Mouse (Mus musculus) frontal cortex, postnatal 36 days (tissue): ENCODE measurements around the gene Cux2.

Experiments
- DNase-seq, 2 experiments: peaks; one replicate each; pipeline ENCODE4 v3.0.0; 2022; ENCODE audit warnings: low spot score in 2 of 2

Gene Cux2

DNA sequence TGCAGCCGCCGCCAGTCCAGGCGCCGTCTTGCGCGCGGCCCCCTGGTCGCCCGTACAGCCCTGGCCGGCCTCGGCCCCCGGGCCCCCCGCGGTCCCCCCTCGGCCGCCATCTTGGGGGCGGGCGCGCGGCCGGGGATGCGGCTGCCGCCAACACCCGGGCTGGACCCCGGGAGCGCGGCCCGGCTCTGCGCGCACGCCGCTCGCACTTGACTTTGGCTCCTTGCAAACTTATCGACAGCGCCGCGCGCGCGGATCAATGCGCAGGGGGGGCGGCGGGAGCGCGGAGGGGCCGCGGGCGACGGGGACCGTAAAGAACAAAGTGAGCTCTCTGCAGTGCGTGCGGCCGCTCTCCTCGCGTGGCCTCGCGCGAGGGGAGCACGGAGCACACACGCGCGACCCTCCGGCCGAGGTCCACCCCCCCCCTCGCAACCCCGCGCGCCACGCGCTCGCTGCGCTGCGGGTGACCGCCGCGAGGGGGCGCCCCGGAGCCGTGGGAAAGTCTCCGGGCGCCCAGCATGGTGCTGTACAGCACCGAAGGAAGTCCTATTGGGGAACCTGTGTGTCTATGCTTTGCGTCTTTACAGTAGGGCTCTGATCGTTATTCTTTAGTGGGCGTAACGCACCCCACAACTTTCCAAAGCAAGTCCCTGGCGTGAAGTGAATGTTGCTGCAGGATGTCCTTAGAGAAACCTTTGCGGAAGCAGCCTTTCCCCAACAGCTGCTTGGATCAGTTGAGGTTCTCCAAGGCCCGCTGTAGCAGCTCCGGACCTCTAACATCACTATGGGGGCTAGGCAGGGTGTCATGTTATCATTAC is at the start of gene Cux2:
Cux2 (minus strand) TSS at position 86 of the 815 bp plus-strand sequence.
- DNase-seq, result peak; percentile 60 to 66

DNA sequence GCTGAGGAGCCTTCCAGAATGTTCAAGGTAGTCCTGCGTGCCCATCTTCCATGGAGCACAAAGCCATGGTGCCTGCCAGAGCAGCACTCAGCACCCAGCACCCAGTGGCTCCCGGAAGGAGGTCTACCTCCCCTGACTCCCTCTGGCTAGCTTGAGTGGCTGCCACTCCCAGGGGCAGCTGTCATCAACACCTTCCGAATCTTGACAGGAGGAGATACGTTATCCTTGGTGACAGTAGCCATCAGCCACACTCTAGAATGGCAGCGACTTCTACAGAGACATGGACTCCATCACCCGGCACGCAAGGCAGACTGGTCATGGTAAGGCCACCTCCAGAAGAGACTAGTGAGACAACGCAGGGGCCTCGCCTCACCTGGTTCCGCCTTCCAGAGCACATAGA is 44.5 kb upstream of the Cux2 start:
- no peak for DNase-seq

DNA sequence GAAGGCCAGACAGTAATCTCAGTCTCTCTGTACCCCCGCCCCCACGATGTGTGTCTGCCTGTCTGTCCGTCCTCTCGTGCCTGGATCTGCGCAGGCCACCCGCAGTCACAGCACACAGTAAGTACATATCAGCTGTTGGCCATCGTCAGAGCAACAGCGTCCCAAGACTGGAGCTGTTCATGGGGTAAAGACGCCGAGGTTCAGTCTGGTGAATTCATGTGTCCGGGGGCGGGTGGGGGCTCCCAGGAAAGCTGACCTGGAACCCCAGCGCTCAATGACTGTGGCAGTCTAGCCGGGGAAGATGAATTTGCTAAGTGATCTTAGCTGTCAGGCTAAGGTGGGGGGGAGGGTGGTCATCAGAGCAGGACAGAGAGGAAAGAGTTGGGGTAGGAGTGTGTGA is 43.8 kb upstream of the Cux2 start:
- DNase-seq, result no peak

DNA sequence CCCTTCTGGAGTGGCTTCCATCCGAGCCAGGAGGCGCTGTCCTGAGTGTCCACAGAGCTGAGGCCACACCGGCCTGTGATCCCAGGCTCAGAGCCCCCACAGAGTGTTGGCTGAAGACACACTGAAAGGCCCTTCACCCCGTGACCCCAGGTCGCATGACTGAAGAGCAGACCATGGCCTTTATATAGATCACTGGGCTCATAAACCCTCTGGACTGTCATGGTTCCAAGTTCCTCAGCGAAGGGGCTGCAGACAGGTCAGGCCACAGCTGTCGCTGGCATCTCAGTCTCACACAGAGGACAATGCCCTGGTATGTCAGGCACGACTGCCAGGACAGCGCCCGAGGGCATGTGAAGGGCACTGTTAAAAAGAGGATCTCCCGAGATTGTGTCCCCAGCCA is 42.9 kb upstream of the Cux2 start:
- DNase-seq, result no peak

DNA sequence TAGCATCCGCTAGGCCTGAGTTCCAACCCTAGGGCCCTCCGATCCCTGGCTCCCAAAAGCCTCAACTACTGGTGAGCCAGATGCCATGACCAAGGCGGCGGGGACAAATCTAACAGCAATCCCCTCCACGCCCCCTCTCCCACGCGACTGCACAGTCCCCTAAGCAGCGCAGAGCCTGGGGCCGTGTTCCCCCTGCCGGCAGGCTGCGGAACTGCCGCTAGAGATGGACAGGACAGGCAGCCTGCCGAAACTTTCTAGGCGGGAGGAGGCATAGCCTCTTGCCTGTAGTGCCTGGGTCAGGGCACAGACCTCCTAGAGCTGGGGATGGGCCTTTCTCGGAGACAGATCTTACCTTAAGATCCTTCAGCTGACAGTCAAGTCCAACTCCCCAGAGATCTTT is 41.2 kb upstream of the Cux2 start:
- DNase-seq, result peak in 1 of 2 experiments; percentile 35

DNA sequence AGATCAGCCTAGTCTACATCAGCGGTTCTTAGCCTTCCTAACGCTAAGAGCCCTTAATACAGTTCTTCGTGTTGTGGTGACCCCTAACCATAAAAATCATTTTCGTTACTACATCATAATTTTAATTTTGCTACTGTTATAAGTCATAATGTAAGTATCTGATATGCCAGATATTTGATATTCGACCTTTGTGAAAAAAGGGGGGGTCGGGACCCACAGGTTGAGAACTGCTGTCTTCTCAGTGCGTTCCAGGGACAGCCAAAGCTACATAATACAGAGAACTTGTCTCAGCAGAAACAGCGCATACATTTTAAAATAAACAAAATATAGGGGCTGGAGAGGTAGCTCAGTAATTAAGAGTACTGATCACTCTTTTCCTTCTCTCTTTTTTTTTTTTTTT is 39.8 kb upstream of the Cux2 start:
- no peak for DNase-seq

DNA sequence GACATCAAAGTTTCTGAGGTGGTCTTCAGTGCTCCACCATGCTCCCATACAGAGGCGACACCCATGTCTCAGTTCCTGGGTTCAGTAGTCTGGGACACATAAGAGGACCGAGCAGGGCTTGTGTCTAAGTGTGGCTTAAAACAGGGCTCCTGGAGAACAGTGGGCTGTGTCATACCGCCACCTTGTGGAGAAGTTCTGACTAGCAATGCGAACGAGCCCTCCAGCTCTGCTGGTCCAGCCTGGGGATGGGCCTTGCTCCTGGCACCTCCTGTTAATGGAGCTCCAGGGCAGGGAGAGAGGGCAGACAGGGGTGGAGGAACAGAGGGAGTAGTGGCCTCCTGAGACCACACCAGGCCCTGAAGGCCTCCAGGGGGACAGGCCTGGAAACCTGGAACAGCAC is 39.0 kb upstream of the Cux2 start:
- peak; percentile 89 to 93 for DNase-seq

DNA sequence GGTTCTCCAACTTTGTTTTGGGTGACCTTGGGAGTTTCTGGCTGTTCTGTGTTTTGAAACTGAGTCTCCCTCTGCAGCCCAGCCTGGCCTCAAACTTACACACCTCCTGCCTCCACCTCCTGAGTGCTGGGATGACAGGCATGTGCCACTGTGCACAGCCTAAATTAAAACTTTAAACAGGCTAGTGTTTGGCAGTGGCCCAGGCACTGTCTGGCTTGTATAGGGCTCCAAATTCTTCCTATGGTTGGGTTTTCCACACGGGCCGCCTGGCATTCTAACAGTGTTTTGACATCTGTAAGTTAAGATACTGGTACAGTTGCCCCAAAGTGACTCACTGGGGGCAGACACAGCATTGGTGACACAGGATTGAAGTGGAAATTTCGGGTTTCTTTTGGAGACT is 36.2 kb upstream of the Cux2 start:
- no peak for DNase-seq

DNA sequence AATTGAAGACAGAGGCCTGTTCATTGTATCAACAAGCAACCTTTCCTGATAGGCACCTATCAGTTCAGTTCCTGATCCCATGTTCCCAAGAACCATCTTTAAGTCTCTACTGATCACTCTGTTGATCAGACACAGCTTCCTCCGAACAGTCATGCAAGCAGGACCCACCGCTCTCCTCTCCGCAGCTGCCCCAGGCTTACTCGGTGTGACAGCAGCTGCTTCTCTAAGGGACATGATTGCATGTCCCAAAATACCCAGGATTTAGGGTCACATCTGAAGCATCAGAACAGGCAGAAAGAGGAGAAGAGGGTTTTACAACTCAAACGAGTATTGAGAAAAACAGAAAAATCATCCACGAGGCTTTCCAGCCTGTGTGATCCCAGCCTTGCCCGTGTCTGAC is 35.4 kb upstream of the Cux2 start:
- DNase-seq, result no peak

DNA sequence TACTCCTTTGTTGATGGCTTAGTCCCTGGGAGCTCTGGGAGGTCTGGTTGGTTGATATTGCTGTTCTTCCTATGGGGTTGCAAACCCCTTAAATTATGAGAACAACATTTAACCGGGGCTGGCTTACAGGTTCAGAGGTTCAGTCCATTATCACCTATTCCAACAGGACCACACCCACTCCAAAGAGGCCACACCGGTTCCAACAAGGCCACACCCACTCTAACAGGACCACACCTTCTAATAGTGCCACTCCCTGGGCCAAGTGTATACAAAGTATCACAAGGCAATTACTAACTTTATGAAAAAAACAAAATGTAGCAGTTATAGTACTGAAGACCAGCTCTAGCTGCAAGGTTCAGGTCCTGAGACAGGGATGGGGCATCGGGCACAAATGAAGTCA is 34.6 kb upstream of the Cux2 start:
- no peak for DNase-seq

DNA sequence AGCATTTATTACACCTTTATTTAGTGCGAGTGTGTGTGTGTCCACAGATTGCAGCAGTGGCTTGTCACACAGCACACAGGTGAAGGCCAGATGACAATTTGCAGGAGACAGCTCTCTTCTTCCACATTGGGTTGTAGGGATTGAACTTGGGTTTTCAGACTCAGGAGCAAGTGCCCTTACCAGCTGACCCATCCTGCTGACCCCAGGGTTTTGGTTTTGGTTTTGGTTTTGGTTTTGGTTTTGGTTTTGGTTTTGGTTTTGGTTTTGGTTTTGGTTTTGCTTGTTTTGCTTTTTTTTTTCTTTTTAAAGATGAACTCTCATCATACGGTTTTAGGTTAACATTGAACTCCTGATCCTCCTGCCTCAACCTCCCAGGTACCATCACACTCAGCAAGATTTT is 33.4 kb upstream of the Cux2 start:
- no peak for DNase-seq

DNA sequence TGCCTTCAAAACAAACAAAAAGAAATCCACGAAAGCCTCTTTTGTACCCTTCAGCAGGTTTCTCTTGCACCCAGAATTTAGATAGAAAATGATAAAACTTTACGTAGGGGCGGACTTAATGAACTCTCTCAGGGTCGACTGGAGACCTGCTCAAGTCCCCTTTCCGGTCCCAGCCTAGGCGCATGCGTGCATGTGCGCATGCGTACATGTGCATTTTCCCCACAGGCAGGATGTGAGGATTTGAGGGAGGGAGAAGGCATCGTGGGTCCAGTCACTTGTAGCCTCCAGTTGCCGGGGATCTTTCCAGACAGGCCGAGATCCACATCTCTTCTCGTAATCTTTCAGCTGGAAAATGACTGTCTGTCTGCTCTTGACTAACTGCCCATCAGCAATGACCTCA is 31.6 kb upstream of the Cux2 start:
- DNase-seq, result no peak

DNA sequence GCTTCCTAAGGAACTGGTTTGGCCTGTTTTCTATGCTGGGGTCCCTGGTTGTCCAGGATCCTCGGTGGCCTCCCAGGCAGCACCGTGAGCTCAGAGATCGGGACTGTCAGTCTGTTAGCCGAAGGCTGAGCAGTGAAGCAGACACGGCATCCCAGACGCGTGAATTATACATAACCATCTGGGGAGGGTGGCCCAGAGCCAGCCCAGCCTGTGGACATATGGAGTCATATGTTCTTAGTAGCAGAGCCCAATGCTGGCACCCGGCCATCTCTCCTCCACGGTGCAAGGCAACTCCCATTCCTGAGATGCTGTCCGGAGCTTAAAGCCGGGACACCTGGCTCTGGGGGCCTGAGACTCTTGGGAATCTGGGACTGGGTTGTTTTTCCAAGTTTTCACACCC is 31.0 kb upstream of the Cux2 start:
- peak; percentile 67 to 90 for DNase-seq

DNA sequence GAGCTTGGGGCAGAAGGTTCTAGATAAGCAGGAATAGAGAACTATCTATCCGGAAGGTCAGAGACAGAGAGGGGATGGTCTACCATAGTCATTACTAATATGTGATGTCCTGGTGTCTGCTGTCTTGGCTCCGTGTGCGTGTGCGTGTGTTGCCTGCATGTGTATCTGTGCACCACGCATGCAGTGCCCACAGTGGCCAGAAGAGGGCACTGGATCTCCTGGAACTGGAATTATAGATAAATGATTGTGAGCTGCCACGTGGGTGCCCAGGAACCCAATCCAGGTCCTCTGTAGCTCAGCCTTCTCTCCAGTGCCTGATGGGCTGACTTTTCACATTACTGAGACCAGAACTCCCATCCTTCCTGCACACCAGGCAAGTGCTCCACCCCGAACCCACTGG is 29.9 kb upstream of the Cux2 start:
- DNase-seq, result no peak

DNA sequence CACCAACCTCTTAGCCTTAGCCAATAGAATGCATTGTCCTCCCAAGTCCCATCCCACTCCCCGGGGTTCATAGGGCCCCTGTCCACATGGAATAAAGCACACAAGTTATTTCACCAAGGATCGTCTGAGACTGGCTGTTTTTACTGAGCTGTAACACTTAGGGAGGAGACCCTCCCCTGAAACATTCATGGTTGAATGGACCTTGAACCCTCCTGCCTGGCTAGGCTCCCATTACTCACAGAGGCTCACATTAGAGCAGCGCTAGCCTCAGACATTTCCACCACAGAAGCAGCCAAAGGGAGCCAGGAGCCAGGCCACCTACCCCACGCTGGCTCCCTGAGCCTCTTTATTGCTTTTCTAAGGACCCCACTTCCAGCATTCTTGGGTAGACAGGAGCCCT is 27.3 kb upstream of the Cux2 start:
- no peak for DNase-seq

DNA sequence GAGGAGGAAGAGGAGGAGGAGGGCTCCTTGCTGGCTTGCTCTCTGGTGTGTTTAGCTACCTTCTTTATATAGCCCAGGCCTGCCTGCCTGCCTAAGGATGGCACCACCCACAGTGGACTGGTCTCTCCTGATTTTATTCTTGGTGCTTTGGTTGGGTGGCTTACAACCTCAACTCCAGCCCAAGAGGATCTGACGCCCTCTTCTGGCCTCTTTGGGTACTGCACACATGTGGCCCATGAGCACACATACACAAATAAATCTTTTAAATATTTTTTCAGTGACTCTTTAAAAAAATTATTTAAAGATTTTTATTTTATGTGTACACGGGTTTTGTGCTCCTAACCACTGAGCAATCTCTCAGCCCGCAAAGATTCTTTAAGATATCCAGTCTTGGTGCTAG is 25.8 kb upstream of the Cux2 start:
- DNase-seq, result no peak

DNA sequence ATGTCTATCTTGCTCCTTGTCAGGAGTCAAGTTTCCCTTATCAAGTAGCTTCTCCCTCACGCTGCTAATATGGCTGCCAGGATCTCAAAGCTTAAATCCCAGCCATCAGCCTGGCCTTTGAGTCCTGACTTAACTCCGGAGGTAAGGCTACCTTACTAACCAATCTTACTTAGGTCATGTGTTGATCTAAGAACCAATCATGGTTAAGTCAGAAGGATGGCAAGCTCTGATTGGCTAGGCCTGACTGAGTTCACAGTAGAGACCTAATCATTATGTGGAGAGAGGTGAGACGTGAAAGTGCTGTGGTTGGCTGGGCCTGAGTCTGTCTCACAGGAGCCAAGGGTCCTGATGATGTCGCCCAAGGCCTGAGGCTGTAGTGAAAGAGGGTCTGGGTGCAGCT is 22.1 kb upstream of the Cux2 start:
- no peak for DNase-seq

DNA sequence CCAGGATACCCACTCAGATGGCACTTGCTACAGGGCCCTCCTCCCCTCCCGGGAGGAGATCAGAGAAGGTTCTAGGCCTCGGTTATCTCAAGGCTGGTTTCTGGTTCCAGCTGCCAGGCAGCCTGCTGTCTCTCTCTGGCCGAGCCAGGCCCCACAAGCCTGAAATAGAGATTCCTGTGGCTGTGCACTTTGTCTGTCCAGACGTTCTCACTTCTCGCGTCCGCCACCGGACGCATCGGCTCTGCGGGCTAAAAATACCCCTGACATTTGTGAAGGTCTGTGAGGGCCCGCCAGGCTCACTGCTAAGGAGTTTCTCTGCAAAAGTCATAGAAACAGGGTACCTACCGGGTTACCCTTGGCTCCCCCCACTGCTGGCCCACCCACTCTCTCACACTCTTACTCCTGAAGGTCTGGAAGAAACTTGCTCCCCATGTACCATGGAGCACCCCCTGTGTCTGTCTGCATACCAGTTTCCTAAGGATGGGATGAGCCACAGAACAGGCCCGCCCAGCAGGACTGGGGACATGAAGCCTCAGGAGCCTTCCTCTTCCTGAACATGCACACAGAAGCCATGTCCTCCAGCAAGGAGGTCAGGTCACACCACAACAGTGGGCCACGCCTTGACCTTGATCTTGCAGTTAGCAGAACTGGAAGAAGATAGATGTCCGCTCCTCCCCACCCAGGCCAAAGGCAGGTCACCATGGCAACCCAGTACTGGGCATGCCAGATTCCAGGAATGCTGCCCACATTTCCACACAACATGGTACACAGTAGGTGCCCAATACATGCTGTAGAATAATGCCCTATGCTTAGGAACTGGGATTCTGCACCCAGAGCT is 21.3 kb upstream of the Cux2 start:
- no peak for DNase-seq

DNA sequence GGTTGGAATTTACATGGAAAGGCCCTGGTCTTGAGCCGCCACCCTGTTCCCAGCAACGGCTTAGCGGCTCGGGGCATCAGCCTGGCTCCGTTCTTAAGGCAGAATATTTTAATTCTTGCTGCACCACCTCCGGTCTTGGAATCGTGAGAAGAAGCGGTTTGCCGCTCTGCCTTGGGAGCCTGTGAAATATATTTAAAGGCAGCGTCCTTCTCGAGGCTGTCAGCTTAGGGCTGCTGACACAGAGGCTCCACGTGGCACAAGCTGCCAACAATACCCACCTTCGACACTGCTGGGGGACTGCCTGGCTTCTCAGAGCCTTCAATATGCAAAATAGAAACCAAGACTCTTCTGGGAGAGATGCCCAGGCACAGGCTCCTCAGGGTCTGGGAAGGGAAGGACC is 18.7 kb upstream of the Cux2 start:
- DNase-seq, result peak in 1 of 2 experiments; percentile 51

DNA sequence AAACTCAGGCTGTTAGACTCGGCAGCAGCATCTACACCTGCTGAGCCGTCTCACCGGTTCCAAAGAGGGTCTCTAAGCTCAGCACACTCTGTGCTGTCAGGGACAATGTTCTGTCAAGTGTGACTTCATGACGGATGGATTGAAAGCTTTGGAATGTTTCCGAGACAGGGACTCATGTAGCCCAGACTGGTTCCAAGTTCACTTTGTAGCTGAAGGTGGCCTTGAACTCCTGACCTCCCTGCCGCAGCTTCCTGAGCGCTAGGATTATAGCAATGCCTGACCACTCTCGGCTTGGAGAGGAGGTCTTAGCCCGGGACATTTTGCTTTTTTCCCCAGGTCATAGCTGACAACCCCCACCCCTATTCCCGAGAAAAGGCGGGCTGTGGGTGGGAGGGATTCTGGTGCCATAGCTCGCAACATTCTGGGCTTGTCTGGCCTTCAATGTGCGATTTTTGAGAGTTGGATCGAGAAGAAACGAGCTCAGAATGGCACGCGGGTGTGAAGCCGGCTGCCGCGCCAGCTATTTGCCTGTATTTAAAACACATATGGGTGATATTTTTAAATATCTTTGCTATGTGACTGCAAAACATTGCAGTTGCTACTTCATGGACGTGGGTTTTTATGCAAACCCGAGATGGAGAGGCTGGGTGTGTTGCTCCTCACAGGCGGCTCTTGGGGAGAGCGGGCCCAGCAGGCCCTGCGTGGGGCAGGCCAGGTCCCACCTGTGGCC is 13.5 kb upstream of the Cux2 start:
- peak in 1 of 2 experiments; percentile 85 for DNase-seq

DNA sequence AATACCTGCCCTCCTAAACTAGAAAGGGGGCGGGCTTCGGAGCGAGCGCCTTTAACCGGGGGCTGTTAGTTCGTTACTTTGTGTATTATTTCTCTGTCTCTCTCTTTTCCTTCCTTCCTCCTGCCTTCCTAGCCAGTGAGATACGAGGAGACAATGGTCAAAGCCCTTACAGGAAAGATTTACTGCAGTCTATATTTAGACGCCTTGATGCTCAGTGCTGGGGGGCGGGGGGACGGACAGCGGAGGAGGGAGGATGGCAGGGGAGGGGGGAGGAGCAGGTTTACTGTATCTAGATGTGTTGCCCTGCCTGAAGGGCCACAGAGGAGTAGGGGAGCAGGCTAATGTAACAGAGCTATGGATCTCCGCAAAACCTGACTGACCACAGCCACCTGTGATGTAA is 12.6 kb upstream of the Cux2 start:
- no peak for DNase-seq

DNA sequence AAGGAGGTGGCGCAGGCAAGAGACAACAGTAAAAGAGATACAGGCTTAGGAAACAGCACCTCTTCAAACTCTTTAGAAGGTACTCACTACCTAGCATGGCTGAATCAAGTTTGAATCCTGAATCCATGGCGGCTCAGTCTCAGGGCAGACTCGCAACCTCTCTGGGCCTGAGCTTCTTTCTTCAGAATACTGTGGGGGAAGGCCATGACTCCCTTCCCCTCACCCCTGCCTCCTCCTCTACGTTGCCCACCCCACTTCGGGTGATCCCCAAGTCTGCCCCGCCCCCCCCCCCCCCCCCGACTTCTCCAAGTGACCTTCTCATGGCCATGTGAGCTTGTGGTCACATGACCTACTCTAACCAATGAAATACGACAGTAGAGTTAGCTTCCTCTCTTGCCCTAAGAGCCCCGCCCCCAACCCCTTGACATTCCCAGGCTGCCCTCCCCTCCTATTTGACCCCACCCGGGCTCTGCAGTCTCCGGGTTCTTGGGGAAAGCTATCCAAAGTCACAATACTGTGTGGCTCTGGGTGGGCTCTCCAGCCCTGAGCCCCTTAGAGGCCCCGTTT is 10.9 kb upstream of the Cux2 start:
- DNase-seq, result no peak
